Mouse (Mus musculus) forebrain, embryonic 14.5 days (tissue): ENCODE measurements around the gene Calcoco2. TPM values are rescaled to one million over a fixed set of nuclear protein-coding genes. Genes with fewer than 3 reads are reported as not detected.

ENCODE experiments used
- ATAC-seq: fragments of 200-750 bp; cut with Nextera tagmentation; 2 replicates; pipeline ENCODE4 v1.8.0; 2017; ENCODE audit warnings: mild to moderate bottlenecking, moderate library complexity
- DNase-seq: peaks from one replicate; pipeline ENCODE4 v3.0.0-alpha.2; 2015; ENCODE audit warnings: low spot score
- H3K27ac ChIP-seq: fragments of 300-500 bp; sonication (generic); 2 replicates; pipeline ENCODE4 v1.5.1; 2014; ENCODE audit warnings: low read depth, mild to moderate bottlenecking, control low read depth, low read length, moderate library complexity
- H3K27me3 ChIP-seq: fragments of 300-500 bp; sonication (generic); replicated peaks from 2 replicates; pipeline ENCODE4 v1.6.1; 2014; ENCODE audit warnings: low read length, control low read depth, mixed read lengths; ENCODE audit not compliant: control insufficient read depth, insufficient read depth
- H3K36me3 ChIP-seq: fragments of 300-500 bp; sonication (generic); 2 replicates; pipeline ENCODE4 v1.6.1; 2014; ENCODE audit warnings: low read length, control low read depth; ENCODE audit not compliant: control insufficient read depth, insufficient read depth
- H3K4me1 ChIP-seq: fragments of 300-500 bp; sonication (generic); 2 replicates; pipeline ENCODE4 v1.6.1; 2014; ENCODE audit warnings: antibody characterized with exemption, low read length, control low read depth; ENCODE audit not compliant: control insufficient read depth, insufficient read depth
- H3K4me2 ChIP-seq: fragments of 300-500 bp; sonication (generic); 2 replicates; pipeline ENCODE4 v1.6.1; 2014; ENCODE audit warnings: mild to moderate bottlenecking, control low read depth, low read length
- H3K4me3 ChIP-seq: fragments of 300-500 bp; sonication (generic); 2 replicates; pipeline ENCODE4 v1.5.1; 2014; ENCODE audit warnings: low read depth, low read length, control low read depth
- H3K9ac ChIP-seq: fragments of 300-500 bp; sonication (generic); 2 replicates; pipeline ENCODE4 v1.6.1; 2014; ENCODE audit warnings: mild to moderate bottlenecking, low read length, control low read depth, moderate library complexity
- H3K9me3 ChIP-seq: fragments of 300-500 bp; sonication (generic); replicated peaks from 2 replicates; pipeline ENCODE4 v1.6.1; 2016; ENCODE audit warnings: low read length, control low read depth, mixed read lengths; ENCODE audit not compliant: control insufficient read depth
- WGBS: fragments of 180-500 bp; shearing (Covaris S2); extraction: QIAGEN DNeasy Blood & Tissue Kit; methylation state at CpG from one replicate; pipeline ENCODE4 v1.1.7; 2014; 5-methylcytosine and 5-hydroxymethylcytosine counted together
- polyA plus RNA-seq: library from polyadenylated mRNA; unstranded; fragments of >200 nt; fragmentation: Nextera tagmentation; extraction: Ambion mirVana; gene quantifications from 2 replicates; pipeline ENCODE4 v1.2.1, GENCODE M21; 2014

The Calcoco2 gene
- polyA plus RNA-seq, 1 experiment from 2014 or later, result 0.14 TPM

DNA sequence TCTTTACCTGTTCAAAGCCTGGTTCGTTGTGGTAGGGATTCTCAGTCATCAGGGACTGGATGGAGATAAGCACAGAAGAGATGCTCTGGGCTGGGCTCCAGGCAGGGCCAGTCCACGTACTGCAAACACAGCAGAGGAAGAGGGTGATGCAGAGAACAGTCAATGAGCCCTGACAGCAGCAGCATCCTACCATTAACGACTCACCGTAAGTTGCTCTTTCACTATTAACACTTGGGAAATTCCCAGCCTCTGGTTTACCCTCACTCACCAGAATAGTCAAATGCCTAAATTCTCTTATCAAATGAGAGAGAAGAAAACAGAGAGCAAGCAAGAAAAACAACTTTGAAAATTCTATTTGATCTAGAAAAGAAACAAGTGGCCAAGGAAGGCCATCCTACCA, 53.5 kb downstream of the Calcoco2 start:
- H3K27me3 ChIP-seq, result no peaks in the 10 kb centered on the region
- H3K36me3 ChIP-seq, result peaks cover 84% of the 10 kb centered on the region
- peaks cover 6% of the 10 kb centered on the region for H3K4me1 ChIP-seq
- no peak overlapping the region for H3K9ac ChIP-seq
- H3K4me3 ChIP-seq, result no peak overlapping the region
- ATAC-seq (no peak), DNase-seq (no peak)
- no peaks in the 10 kb centered on the region for H3K9me3 ChIP-seq
- no peak overlapping the region for H3K4me2 ChIP-seq
- H3K27ac ChIP-seq, result no peak overlapping the region
- WGBS, result 91% methylated on average over 4 of the region's 4 CpGs

DNA sequence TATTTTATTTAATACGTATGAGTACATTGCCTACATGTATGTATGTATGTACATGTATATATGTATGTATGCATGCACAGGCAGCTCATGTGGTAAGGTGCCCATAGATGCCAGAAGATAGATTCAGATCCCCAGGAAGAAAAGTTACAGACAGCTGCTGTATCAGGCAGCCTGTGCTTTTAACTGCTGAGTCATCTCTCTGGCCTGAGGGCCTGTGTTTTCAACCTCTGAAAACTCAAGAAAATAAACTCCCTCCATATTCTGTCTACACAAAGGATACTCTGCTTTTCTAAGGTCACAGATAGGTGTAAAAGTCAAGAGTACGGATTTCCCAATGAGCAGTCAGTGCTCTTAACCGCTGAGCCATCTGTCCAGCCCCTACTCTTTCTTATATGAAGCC, 60.9 kb downstream of the Calcoco2 start:
- Histone ChIP-seq H3K36me3 (peaks cover 90% of the 10 kb centered on the region), H3K9me3 (no peaks in the 10 kb centered on the region), H3K27ac (no peak overlapping the region), H3K4me1 (no peaks in the 10 kb centered on the region), H3K4me2 (no peak overlapping the region), H3K4me3 (no peak overlapping the region), H3K27me3 (no peaks in the 10 kb centered on the region), H3K9ac (no peak overlapping the region)
- 96% methylated on average over 3 of the region's 3 CpGs for WGBS
- DNase-seq, result no peak
- ATAC-seq, result no peak

GRCm38 (mm10) chr11:96049939-96050338, 61.8 kb downstream of the Calcoco2 start:
- H3K9ac ChIP-seq, result no peak overlapping the region
- ATAC-seq, result no peak
- no peaks in the 10 kb centered on the region for H3K9me3 ChIP-seq
- no peaks in the 10 kb centered on the region for H3K27me3 ChIP-seq
- H3K4me1 ChIP-seq, result no peaks in the 10 kb centered on the region
- no peak overlapping the region for H3K4me3 ChIP-seq
- no peak for DNase-seq
- H3K27ac ChIP-seq, result no peak overlapping the region
- H3K36me3 ChIP-seq, result peaks cover 88% of the 10 kb centered on the region
- WGBS, result 81% methylated on average over 4 of the region's 4 CpGs
- H3K4me2 ChIP-seq, result no peak overlapping the region

Other genes with a start within 250 kb of the Calcoco2 start
- gene B4galnt2, start 197.1 kb downstream of the Calcoco2 start, polyA plus RNA-seq, result not detected in 2 replicates
- gene Igf2bp1, start 106.0 kb downstream of the Calcoco2 start, polyA plus RNA-seq, result 14.6 and 15.3 TPM in 2 replicates
- gene Gip, start 87.4 kb downstream of the Calcoco2 start, polyA plus RNA-seq, result not detected in 2 replicates
- 58.4 and 68.8 TPM in 2 replicates for gene Snf8, start 77.1 kb downstream of the Calcoco2 start, polyA plus RNA-seq
- gene Ube2z, start 46.6 kb downstream of the Calcoco2 start, polyA plus RNA-seq, result 24.9 and 26.9 TPM in 2 replicates
- gene Atp5g1, start 36.3 kb downstream of the Calcoco2 start, polyA plus RNA-seq, result 606 and 726 TPM in 2 replicates
- gene Ttll6, start 21.8 kb upstream of the Calcoco2 start, polyA plus RNA-seq, result 0.06 and 0.15 TPM in 2 replicates
- not detected in 2 replicates for gene Hoxb13, start 82.4 kb upstream of the Calcoco2 start, polyA plus RNA-seq
- not detected in 2 replicates for gene Hoxb9, start 159.5 kb upstream of the Calcoco2 start, polyA plus RNA-seq
- gene Hoxb8, start 169.9 kb upstream of the Calcoco2 start, polyA plus RNA-seq, result not detected in 2 replicates
- not detected in 2 replicates for gene Hoxb7, start 174.7 kb upstream of the Calcoco2 start, polyA plus RNA-seq
- gene Hoxb6, start 180.5 kb upstream of the Calcoco2 start, polyA plus RNA-seq, result not detected in 2 replicates
- gene Hoxb5, start 191.4 kb upstream of the Calcoco2 start, polyA plus RNA-seq, result 0.15 TPM in 1 of 2 replicates, not detected in the other
- not detected in 2 replicates for gene Hoxb4, start 206.3 kb upstream of the Calcoco2 start, polyA plus RNA-seq
- gene Hoxb3, start 211.4 kb upstream of the Calcoco2 start, polyA plus RNA-seq, result not detected in 2 replicates
- gene Hoxb2, start 238.6 kb upstream of the Calcoco2 start, polyA plus RNA-seq, result not detected in 2 replicates